Mouse (Mus musculus) heart, embryonic 15.5 days (tissue): ENCODE data around the gene Rgcc. TPM values are rescaled to one million over a fixed set of nuclear protein-coding genes. Genes with fewer than 3 reads are reported as not detected.
A peak's percentile ranks its signal among the peaks of the same experiment; 100 is the strongest.

Source experiments
- ATAC-seq: fragments of 200-750 bp; cut with Nextera tagmentation; replicated peaks from 2 replicates; pipeline ENCODE4 v1.8.0; 2017; ENCODE audit warnings: low read depth, moderate TSS enrichment; ENCODE audit not compliant: insufficient number of reproducible peaks, insufficient read depth, low FRiP score
- H3K27ac ChIP-seq: fragments of 300-500 bp; sonication (generic); 2 replicates; pipeline ENCODE4 v1.5.1; 2015; ENCODE audit warnings: mild to moderate bottlenecking, inconsistent platforms
- H3K27me3 ChIP-seq: fragments of 300-500 bp; sonication (generic); 2 replicates; pipeline ENCODE4 v1.6.1; 2015; ENCODE audit warnings: inconsistent platforms
- H3K36me3 ChIP-seq: fragments of 300-500 bp; sonication (generic); 2 replicates; pipeline ENCODE4 v1.6.1; 2015; ENCODE audit warnings: mild to moderate bottlenecking, inconsistent platforms
- H3K4me1 ChIP-seq: fragments of 300-500 bp; sonication (generic); replicated peaks from 2 replicates; pipeline ENCODE4 v1.6.1; 2015; ENCODE audit warnings: inconsistent platforms
- H3K4me2 ChIP-seq: fragments of 300-500 bp; sonication (generic); 2 replicates; pipeline ENCODE4 v1.6.1; 2015; ENCODE audit warnings: inconsistent platforms, mild to moderate bottlenecking, moderate library complexity
- H3K4me3 ChIP-seq: fragments of 300-500 bp; sonication (generic); 2 replicates; pipeline ENCODE4 v1.5.1; 2015; ENCODE audit warnings: mild to moderate bottlenecking, inconsistent platforms
- H3K9ac ChIP-seq: fragments of 300-500 bp; sonication (generic); 2 replicates; pipeline ENCODE4 v1.6.1; 2015; ENCODE audit warnings: mild to moderate bottlenecking, inconsistent platforms
- H3K9me3 ChIP-seq: fragments of 300-500 bp; sonication (generic); replicated peaks from 2 replicates; pipeline ENCODE4 v1.6.1; 2016; ENCODE audit warnings: inconsistent platforms
- WGBS: fragments of 180-500 bp; shearing (Covaris S2); methylation state at CpG from one replicate; pipeline ENCODE4 v1.1.7; 2015; ENCODE audit warnings: mixed read lengths; 5-methylcytosine and 5-hydroxymethylcytosine counted together
- polyA plus RNA-seq: library from polyadenylated mRNA; unstranded; fragments of >200 nt; fragmentation: Nextera tagmentation; extraction: Ambion mirVana; gene quantifications from 2 replicates; pipeline ENCODE4 v1.2.1, GENCODE M21; 2015

Gene Rgcc
- polyA plus RNA-seq, 1 experiment from 2014 or later, result 23.8 TPM

GRCm38 (mm10) chr14:79278927-79279326 is 22.5 kb downstream of the Rgcc start:
- Histone ChIP-seq H3K27ac (no peak overlapping the region), H3K4me1 (peaks cover 16% of the 10 kb centered on the region), H3K9me3 (no peaks in the 10 kb centered on the region), H3K4me3 (no peak overlapping the region), H3K27me3 (no peaks in the 10 kb centered on the region), H3K9ac (no peak overlapping the region), H3K4me2 (no peak overlapping the region), H3K36me3 (no peaks in the 10 kb centered on the region)
- ATAC-seq, result no peak
- 88% methylated on average over 4 of the region's 4 CpGs for WGBS

GRCm38 (mm10) chr14:79277922-79278321 is 23.5 kb downstream of the Rgcc start:
- Histone ChIP-seq H3K9me3 (no peaks in the 10 kb centered on the region), H3K27ac (0 out of 2 replicates have a peak overlapping the region, but pooled peaks have one; percentile 15), H3K9ac (no peak overlapping the region), H3K4me2 (no peak overlapping the region), H3K4me3 (no peak overlapping the region), H3K4me1 (peaks cover 16% of the 10 kb centered on the region), H3K27me3 (no peaks in the 10 kb centered on the region), H3K36me3 (no peaks in the 10 kb centered on the region)
- no peak for ATAC-seq
- WGBS, result 30% methylated on average over 7 of the region's 7 CpGs

DNA sequence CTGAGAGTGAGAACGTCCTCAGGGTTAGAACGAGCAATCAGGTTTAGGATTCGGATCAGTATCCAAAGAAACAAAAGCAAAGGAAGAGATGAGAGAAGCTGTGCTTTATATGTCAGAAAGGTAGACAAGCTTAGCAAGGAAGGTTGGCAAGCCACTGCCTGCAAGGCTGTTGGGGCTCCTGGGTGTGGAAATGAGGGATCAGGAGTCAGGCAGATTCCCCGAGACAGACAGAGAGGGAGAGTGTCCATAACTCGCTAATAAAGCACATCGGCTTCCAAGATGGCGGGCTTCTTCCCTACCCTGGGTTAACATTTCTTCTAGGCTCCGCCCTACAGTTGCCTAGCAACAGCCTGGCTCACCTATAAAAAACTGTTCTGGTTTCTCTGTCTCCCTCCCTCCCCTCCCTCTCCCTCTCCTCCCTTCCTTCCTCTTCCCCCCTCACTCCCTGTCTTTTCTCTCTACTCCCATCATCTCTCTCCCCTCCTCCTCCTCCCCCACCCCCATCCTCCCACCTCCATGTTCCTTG is 25.5 kb downstream of the Rgcc start:
- Histone ChIP-seq H3K27me3 (no peaks in the 10 kb centered on the region), H3K27ac (no peak overlapping the region), H3K4me3 (no peak overlapping the region), H3K9ac (no peak overlapping the region), H3K36me3 (no peaks in the 10 kb centered on the region), H3K9me3 (no peaks in the 10 kb centered on the region), H3K4me1 (peaks cover 16% of the 10 kb centered on the region), H3K4me2 (no peak overlapping the region)
- no peak for ATAC-seq
- whole genome bisulfite sequencing, result 78% methylated on average over 8 of the region's 8 CpGs

DNA sequence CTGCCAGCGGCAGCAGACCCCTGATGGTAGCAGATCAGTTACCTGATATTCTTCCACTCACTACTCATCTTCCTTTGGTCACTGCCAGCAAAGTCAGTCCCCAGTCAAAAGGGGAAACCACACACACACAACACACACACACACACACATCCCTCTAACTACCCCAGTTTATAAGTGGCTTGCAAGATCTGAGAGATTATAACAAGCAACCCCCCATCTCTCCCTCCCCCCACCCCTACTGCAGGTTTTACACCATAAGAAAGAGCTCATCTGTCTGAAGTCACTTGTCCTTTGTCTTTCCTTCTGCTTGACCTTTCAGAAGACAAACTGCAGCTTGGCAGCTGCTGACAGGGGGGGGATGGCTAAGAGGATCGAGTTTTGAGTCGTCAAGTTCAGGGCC is 26.0 kb downstream of the Rgcc start:
- WGBS, result 24% methylated on average over 3 of the region's 3 CpGs
- H3K4me1 ChIP-seq, result peaks cover 16% of the 10 kb centered on the region

DNA sequence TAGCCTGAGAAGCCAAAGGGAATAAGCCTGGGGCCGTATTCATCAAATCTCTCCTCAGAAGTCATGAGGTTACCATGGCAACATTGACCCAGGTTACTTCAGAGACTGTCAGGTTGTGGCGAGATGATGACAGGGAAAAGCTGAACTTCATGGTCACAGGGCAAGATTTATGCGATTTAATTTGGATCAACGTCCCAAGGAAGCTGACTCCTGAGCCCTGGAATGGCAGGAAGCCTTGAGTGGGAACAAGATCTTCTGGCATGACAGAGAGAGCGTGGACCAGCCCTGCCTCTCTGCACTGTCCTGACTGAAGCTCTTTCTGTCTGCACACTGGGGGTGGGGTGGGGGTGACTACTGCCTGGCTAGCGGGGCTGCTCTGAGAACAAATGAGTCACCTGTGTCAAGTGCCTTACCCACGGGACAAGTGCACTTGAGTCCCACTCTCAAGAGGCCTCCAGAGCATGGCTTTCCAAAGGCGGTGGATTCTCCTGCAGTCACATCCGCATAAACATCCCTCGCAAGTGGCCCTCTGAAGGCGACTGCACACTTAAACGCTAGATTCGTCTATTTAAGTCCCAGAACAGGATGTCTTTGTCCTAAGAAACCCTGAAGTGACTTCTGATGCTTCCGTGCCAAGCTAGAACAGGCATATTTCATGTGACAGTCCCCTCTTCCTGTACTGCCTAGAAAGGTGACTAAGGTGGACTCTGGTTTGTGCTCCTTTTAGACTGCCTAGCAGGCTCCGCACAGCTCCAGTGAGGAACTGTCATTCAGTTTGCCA is 27.6 kb downstream of the Rgcc start:
- no peaks in the 10 kb centered on the region for H3K27me3 ChIP-seq
- H3K36me3 ChIP-seq, result no peaks in the 10 kb centered on the region
- H3K9ac ChIP-seq, result no peak overlapping the region
- no peak overlapping the region for H3K4me2 ChIP-seq
- peaks cover 22% of the 10 kb centered on the region for H3K4me1 ChIP-seq
- H3K27ac ChIP-seq, result no peak overlapping the region
- H3K9me3 ChIP-seq, result 0 out of 2 replicates have a peak, but pooled peaks cover 6% of the 10 kb centered on the region
- ATAC-seq, result no peak
- WGBS, result 57% methylated on average over 15 of the region's 15 CpGs
- H3K4me3 ChIP-seq, result no peak overlapping the region

More for the DNA sequence above, 26.0 kb downstream of the Rgcc start:
- no peak overlapping the region for H3K27ac ChIP-seq
- H3K4me3 ChIP-seq, result no peak overlapping the region
- H3K27me3 ChIP-seq, result no peaks in the 10 kb centered on the region
- 0 out of 2 replicates have a peak, but pooled peaks cover 2% of the 10 kb centered on the region for H3K9me3 ChIP-seq
- no peaks in the 10 kb centered on the region for H3K36me3 ChIP-seq
- no peak for ATAC-seq
- H3K9ac ChIP-seq, result no peak overlapping the region
- H3K4me2 ChIP-seq, result no peak overlapping the region

DNA sequence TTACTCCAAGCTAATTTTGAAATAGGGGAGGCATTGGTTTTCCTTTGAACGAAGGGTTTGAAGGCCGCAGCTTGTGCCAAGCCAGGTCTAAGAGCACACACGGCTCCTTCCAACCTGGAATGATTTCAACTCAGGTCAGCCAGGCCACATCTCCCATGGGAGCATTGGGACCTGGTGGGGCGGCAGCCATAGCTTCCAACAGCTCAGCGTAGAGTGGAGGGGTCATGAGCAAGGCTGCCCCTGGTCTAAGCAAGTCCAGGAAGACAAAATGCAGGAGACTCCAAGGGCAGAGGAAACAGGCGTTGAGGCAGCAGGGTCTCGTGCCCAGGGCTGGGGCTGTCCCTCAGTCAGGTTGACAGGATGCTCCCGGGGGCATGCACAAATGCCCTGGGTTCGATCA is 28.5 kb downstream of the Rgcc start:
- Histone ChIP-seq H3K4me3 (no peak overlapping the region), H3K9ac (no peak overlapping the region), H3K4me1 (peaks cover 21% of the 10 kb centered on the region), H3K4me2 (no peak overlapping the region), H3K9me3 (0 out of 2 replicates have a peak, but pooled peaks cover 6% of the 10 kb centered on the region), H3K27ac (no peak overlapping the region), H3K36me3 (no peaks in the 10 kb centered on the region), H3K27me3 (no peaks in the 10 kb centered on the region)
- 87% methylated on average over 9 of the region's 9 CpGs for WGBS
- ATAC-seq, result no peak

DNA sequence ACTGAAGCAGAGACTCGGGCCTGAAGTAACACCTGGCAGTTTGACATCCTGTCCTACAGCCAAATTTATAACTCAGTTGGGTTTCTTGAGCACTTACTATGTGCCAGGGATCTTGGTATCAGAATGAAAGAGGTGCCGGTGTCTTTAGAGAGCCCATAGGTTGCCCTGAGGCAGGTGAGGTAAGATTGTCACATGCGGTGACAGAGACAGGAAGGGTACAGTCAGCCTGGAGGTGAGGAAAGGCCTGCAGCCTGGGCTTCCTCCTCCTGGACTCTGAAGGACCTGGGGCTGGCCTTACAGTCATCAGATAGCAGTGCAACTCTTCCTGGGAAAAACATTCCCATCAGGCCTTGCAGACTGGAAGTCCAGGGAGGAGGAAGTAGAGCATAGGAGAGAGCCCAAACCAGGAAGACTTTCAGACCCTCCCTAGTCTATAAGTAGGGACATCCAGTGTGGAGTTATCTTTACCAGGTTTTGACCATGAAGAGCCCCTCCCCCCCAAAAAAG is 29.2 kb downstream of the Rgcc start:
- 84% methylated on average over 3 of the region's 3 CpGs for WGBS
- no peak for ATAC-seq
- H3K27ac ChIP-seq, result no peak overlapping the region
- no peak overlapping the region for H3K4me3 ChIP-seq
- peaks cover 13% of the 10 kb centered on the region for H3K4me1 ChIP-seq
- no peaks in the 10 kb centered on the region for H3K36me3 ChIP-seq
- H3K9me3 ChIP-seq, result 0 out of 2 replicates have a peak, but pooled peaks cover 6% of the 10 kb centered on the region
- no peak overlapping the region for H3K9ac ChIP-seq
- no peak overlapping the region for H3K4me2 ChIP-seq
- H3K27me3 ChIP-seq, result no peaks in the 10 kb centered on the region

- 45% methylated on average over 1 of the region's 1 CpGs for WGBS
- H3K27ac ChIP-seq, result peak overlapping the region; percentile 40; the same call in 1 of the 2 replicates
- H3K4me3 ChIP-seq, result no peak overlapping the region
- H3K4me1 ChIP-seq, result peaks cover 6% of the 10 kb centered on the region
- 0 out of 2 replicates have a peak, but pooled peaks cover 6% of the 10 kb centered on the region for H3K9me3 ChIP-seq
- no peak for ATAC-seq
- no peak overlapping the region for H3K4me2 ChIP-seq
- no peak overlapping the region for H3K9ac ChIP-seq
- no peaks in the 10 kb centered on the region for H3K36me3 ChIP-seq
- no peaks in the 10 kb centered on the region for H3K27me3 ChIP-seq
Observed at GRCm38 (mm10) chr14:79269551-79269950, 31.9 kb downstream of the Rgcc start.

DNA sequence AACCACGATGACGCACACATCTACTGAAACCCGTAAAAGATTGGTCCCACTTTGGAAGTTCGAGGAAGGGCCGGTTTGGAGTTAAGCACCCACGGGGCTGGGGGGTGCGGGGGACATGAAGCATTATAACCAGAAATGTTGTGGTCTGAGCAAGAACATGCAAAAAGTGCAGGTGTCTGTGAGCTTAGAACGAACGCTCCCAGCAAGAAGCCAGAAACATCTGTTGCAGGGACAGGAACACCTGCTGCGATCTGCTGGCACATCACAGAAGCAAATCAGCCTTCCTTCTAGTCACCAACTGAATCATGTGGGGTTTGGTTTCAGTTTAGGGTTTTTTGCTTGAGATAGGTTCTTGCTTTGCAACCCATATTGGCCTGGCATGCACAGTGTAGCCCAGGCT is 33.6 kb downstream of the Rgcc start:
- H3K9me3 ChIP-seq, result 0 out of 2 replicates have a peak, but pooled peaks cover 6% of the 10 kb centered on the region
- no peaks in the 10 kb centered on the region for H3K27me3 ChIP-seq
- no peak overlapping the region for H3K4me2 ChIP-seq
- peaks cover 6% of the 10 kb centered on the region for H3K4me1 ChIP-seq
- H3K9ac ChIP-seq, result no peak overlapping the region
- peak overlapping the region; percentile 33; the same call in 1 of the 2 replicates for H3K27ac ChIP-seq
- no peak overlapping the region for H3K4me3 ChIP-seq
- H3K36me3 ChIP-seq, result no peaks in the 10 kb centered on the region
- ATAC-seq, result no peak
- WGBS, result 87% methylated on average over 10 of the region's 10 CpGs

DNA sequence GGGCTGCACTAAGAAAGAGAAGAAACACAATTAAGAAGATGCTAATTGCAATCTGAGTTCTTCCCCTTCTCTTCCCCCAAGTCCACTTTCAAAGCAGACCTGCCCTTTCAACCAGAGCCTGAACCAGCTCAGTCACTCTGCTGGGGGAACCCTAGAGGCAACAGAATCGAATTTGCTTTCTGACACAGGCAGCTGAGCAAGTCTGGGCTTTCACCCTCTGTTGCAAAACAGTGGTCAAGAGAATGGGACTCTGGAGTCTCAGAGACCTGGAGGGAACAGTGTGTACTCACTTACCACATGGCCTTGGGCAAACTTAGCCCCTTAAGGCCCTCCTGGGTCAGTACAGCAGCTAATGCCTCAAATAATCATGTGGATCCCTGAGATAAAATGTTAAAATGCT is 34.1 kb downstream of the Rgcc start:
- peaks cover 6% of the 10 kb centered on the region for H3K4me1 ChIP-seq
- H3K4me3 ChIP-seq, result no peak overlapping the region
- peak overlapping the region; percentile 21; the same call in 1 of the 2 replicates for H3K27ac ChIP-seq
- no peaks in the 10 kb centered on the region for H3K27me3 ChIP-seq
- ATAC-seq, result no peak
- WGBS, result 50% methylated on average over 1 of the region's 1 CpGs
- H3K4me2 ChIP-seq, result no peak overlapping the region
- H3K9ac ChIP-seq, result no peak overlapping the region
- H3K36me3 ChIP-seq, result no peaks in the 10 kb centered on the region
- 0 out of 2 replicates have a peak, but pooled peaks cover 6% of the 10 kb centered on the region for H3K9me3 ChIP-seq

GRCm38 (mm10) chr14:79266408-79266807 is 35.0 kb downstream of the Rgcc start:
- Histone ChIP-seq H3K4me3 (no peak overlapping the region), H3K27ac (no peak overlapping the region), H3K9ac (no peak overlapping the region), H3K4me2 (no peak overlapping the region), H3K4me1 (peaks cover 6% of the 10 kb centered on the region), H3K27me3 (no peaks in the 10 kb centered on the region), H3K36me3 (no peaks in the 10 kb centered on the region), H3K9me3 (0 out of 2 replicates have a peak, but pooled peaks cover 6% of the 10 kb centered on the region)
- no peak for ATAC-seq
